Mouse (Mus musculus) ovary, postnatal 36 days (tissue): ENCODE measurements at regions not wholly inside any gene's neighbourhood (a gene's known extent, or its start where the extent isn't known, plus 50 kb on each side); places are given as distances from the start of the nearest gene placed in this dataset.

ENCODE experiments used
- DNase-seq: peaks from one replicate; pipeline ENCODE4 v3.0.0; 2022; ENCODE audit warnings: low spot score, mixed read lengths

- DNase-seq = no peak
Observed at GRCm38 (mm10) chr13:118849541-118849940, 179.9 kb downstream of the Fgf10 start.

- DNase-seq = no peak
Observed at GRCm38 (mm10) chr13:118850708-118851107, 181.1 kb downstream of the Fgf10 start.

- no peak for DNase-seq
Observed at GRCm38 (mm10) chr13:118886339-118886810, 216.8 kb downstream of the Fgf10 start.

DNA sequence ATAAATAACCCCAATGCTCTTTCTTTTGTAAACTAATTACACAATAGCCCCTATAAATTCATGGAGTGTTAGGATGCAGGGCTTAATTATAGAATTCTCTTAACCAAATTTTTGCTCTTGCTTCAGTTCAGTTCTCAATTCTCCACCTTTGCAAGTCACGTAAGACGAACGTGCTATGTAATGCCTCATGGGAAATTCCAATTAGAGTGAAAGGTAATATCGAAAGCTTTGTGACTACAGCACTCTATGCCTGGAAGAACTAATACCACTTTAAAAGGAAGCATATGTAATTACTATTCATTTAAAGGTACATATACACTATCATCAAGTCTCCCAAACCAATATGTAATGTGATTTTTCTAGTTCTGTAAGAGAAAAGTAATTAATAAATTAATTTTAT is 225.5 kb downstream of the Fgf10 start:
- DNase-seq = no peak

DNA sequence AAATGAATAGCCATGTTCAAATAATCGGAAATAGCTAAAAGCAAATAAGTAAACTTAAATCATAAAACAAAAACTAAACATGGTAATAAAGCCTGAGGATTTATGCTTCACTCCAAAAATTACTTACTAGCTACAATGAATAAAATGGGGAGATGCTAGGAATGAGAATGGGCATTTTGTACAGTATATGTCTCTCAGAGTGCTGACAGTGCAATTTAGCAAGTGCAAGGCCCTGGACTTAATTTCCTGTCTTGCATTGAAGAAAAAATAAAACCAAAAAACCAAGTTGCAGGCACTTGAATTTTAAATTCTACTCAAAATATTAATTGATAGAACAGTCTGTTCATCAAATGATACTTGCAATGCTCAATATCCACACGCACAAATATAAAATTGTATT is 232.4 kb downstream of the Fgf10 start:
- no peak for DNase-seq

GRCm38 (mm10) chr13:118910351-118910750 is 240.8 kb downstream of the Fgf10 start:
- no peak for DNase-seq

DNA sequence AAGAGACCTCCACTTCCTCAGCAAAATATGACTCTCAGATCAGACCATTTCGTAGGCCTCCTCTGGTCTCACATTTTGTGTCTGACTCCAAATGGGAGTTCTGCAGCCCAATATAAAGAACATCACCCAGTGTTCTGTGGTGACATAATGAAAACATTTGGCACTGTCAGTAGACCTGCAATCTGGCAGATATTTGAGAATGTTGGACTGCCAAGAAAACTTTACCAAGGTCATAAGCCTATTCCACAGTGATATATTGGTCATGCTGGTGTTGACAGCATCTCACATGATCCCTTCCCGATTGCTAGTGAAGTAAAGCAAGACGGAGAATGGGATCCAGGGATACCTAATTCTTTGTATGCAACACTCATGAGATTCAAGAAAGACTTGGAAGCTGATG is 271.2 kb downstream of the Fgf10 start:
- no peak for DNase-seq

DNA sequence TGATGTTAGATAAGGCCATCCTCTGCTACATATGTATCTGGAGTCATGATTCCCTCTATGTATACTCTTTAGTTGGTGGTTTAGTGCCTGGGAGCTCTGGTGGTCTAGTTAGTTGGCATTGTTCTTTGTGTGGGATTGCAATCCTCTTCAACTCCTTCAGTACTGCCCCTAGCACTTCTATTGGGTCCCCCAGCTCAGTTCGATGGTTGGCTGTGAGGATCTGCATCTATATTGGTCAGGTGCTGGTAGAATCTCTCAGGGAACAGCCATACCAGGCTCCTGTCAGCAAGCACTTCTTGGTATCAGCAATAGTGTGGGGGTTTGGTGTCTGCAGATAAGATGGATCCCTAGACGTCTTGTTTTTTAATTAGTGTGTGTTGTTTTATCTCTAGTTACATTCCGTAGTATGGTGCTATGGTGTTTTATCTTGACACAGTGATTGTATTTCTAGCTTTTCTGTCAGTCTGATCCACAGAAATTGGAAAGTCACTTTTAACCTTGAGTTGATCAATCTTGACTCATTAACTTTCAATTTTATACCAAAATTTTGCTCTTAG is 296.6 kb downstream of the Fgf10 start:
- no peak for DNase-seq

DNA sequence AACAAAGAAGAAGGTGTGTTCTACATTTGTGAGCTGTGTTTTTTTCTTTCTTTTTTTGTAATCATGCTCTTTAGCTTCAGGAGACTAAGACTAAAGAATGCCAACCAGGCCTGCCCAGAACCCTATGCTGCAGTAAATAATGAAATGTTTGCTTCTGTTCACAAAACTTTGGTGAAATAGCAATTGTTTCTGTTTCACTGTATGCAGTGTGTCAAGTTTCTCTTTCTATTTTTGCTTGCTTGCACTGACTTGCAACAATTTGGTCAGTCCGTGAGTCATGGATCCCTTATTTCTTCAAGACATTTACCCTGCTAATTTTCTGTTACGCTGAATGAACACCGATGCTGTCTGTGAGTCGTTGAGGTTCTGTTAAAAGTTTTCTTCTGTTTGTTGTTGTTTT is 298.1 kb downstream of the Fgf10 start:
- no peak for DNase-seq

DNA sequence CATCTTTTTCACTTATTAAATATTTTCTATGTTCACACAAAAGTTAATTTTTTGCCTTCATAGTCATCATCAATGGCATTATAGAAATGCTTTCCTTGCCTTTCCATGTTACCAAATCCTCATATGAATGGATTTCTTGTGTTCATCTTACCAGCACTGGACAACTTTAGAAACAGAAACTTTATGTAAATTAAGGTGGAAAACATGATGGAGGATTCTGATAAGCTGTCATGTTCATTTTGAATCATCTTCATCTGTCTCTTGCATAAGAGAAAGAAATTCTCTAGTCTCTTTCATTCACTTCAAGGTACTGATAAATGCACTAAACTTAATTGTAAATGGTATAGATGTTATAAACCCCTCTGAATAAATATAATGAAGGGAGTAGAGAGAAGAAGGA is 305.4 kb downstream of the Fgf10 start:
- DNase-seq = no peak

DNA sequence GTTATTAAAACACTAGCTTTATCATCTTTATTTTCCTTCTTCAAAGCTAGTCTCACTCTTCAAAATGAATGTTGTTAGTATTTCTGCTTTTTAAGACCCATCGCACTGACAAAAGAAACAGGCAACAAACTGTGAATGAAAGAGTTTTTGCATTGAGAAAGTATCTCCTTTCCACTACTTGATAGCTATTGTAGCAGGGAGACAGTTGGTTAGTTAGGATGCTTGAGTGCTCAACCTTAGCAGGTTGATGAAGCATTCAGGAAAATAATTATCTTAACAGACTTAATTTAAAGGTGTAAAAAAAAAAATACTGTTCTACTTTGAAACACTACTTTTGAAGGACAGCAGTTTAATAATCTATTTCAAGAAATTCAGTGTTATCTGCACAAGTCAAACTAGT is 305.9 kb downstream of the Fgf10 start:
- no peak for DNase-seq

GRCm38 (mm10) chr13:118979505-118979904 is 309.9 kb downstream of the Fgf10 start:
- no peak for DNase-seq

- DNase-seq = no peak
Observed at GRCm38 (mm10) chr13:118981196-118981810, 311.7 kb downstream of the Fgf10 start.

GRCm38 (mm10) chr13:118985285-118985684 is 315.7 kb downstream of the Fgf10 start:
- no peak for DNase-seq

GRCm38 (mm10) chr13:119025305-119025975 is 355.8 kb downstream of the Fgf10 start:
- no peak for DNase-seq

DNA sequence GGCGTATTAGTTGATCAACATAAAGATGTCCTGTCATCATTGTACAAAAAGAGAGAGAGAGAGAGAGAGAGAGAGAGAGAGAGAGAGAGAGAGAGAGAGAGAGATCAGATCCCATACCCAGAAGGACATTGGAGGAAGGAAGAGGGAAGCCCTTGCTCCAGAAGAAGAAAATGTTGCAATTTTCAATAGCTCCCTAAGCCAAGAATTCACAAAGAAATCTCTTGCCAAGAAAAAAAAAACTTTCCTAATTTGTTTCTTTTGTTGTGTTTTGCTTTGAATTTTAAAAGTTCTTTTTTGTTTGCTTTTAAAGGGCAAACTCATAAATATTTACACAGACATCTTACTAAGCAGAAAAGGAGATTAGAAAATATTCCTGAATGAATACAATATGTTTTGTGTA is 370.0 kb downstream of the Fgf10 start:
- no peak for DNase-seq

DNA sequence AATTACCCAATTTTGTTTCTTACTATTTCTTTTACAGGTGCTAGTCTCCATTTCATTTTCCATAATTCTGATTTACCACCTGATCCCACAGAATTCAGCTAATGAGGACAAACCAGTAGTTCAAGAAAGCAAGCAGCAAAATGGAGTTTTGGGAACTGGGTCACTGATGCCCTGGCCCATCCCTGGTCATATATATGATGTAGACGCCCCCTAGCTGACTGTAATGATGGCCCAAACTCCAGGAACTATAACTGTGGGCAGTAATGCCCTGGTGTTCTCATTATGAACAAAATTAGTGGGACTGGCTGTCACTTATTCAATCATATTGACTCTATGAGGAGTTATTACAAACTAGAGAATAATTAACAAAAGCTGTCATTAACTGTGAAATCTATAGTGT is 375.5 kb downstream of the Fgf10 start:
- no peak for DNase-seq

DNA sequence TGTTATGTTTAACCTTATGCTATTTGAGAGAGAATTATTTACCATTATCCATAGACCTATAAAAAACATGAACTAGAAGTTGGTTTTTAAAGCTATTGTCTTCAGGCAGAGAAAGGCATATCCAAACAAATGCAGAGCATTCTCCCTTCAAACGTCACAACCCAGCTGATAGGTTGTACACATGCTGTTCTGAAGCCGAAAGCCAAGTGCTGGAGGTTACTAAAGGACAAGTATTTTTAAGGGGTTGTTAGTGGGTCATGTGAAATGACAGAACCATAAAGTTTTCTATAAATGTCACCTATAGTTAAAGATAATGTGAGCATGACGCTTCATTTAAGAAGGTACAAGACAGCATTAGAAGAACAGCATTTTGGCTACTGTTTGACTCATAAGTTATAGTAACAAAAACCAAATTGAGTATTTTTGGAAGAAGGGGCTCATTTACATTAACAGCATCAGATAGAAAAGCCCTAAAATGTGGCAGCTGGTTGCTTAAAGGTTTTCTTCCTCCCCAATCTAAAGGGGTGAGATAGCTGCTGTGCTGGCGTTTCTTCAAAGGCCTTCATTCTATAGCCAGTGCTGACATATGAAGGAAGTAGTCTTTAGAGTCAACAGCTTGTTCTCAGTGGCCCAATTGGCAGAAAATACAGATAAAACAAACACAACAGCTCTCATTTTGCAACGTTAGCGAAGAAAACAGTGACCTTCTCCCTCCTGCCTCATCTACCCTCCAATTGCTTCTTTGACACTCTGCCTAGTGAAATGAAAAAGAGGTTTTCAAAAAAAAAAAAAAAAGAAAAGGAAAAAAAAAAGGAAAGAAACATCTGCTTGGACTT is 359.4 kb upstream of the Paip1 start:
- DNase-seq = no peak

GRCm38 (mm10) chr13:119069581-119069936 is 358.8 kb upstream of the Paip1 start:
- DNase-seq = no peak

GRCm38 (mm10) chr13:119079243-119079642 is 349.2 kb upstream of the Paip1 start:
- no peak for DNase-seq

DNA sequence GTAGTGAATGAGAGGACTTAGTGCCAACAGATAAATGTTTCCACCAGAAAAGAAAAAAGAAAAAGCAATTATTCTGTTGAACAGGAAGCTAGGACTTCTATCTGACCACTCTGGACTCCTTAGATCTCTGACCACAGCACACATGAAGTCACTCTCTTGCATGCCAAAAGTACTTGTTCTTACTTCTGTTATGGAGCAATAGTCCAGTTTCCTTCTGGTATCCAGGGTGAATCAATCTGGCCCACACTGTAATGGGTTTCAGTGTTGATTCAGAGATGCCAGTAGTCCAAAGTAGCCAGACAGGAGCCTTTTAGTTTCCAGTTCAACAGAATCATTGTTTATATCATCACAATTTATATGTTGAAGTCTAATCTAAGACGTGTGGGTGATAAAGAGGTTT is 346.7 kb upstream of the Paip1 start:
- no peak for DNase-seq

GRCm38 (mm10) chr13:119117906-119118305 is 310.5 kb upstream of the Paip1 start:
- DNase-seq = no peak

DNA sequence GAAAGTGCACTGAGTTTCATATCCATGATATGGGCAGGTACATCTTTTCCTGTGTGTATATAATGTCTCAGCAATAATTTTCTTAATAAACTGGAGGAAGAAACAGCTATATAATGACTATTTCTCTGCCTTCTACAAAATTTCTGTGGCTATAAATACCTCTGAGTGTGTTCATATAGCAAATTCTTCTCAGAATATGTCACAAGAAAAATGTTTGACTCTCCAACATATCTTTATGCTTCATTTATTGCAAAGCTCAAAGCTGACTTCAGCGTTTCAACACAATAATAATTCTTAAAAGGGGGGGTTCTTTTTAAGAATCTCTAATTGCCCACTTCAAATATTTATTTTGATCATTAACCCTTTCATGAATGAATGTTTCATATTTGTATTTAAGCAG is 310.0 kb upstream of the Paip1 start:
- DNase-seq = no peak
